12 mouse cellular contexts compared by ENCODE assay signal in genomic region chr10:21529098-21529749, GRCm38 (mm10).
A peak's percentile ranks its signal among the peaks of the same experiment; 100 is the strongest.
DNase-seq lines count a peak whose midpoint lies in the region; ATAC-seq and TF ChIP-seq lines count a peak whose summit lies in the region.
"Had no signal": no experiment of that assay in that cellular context is flagged by ENCODE, and none has a peak within 500 bp of the region (broad histone marks: within the 10 kb centered on the region; RNA-seq: fewer than 3 reads in every experiment).

No protein-coding gene starts in this region.

- no peaks in the 10 kb centered on the region for H3K27me3 ChIP-seq in neural tube, embryonic 15.5 days (replicated peaks)
- H3K27me3 ChIP-seq: heart, embryonic 15.5 days; liver, embryonic 15.5 days had no signal

- no peaks in the 10 kb centered on the region for H3K4me1 ChIP-seq in ES-E14 (ENCODE audit: control insufficient read depth in 2 of 2, insufficient read depth in 2 of 2, low read length in 2 of 2, poor library complexity in 1 of 2)
- no peaks in the 10 kb centered on the region for H3K4me1 ChIP-seq in neural tube, embryonic 15.5 days
- H3K4me1 ChIP-seq: heart, embryonic 15.5 days had no signal

- 79% methylated on average over 10 of the region's 10 CpGs for WGBS in neural tube, embryonic 15.5 days

- TF ChIP-seq CTCF in layer of hippocampus, adult 2 months (conservative IDR thresholded peaks at IDR 0.05), result peak; percentile 53

- no peaks in the 10 kb centered on the region for H3K9me3 ChIP-seq in ES-E14 (ENCODE audit: control insufficient read depth, insufficient read depth, low read depth, low read length)
- no peaks in the 10 kb centered on the region for H3K9me3 ChIP-seq in neural tube, embryonic 15.5 days (replicated peaks)
- H3K9me3 ChIP-seq: heart, embryonic 15.5 days; liver, embryonic 15.5 days had no signal

- H3K4me2 ChIP-seq in neural tube, embryonic 15.5 days, result no peak overlapping the region
- H3K4me2 ChIP-seq: heart, embryonic 15.5 days; liver, embryonic 15.5 days had no signal

- in situ Hi-C loops in ES-E14 (cut with MboI; ENCODE audit: low sequenced_read_pairs in 2 of 2, unreplicated experiment in 2 of 2), result no loop called here

- no peaks in the 10 kb centered on the region for H3K36me3 ChIP-seq in ES-E14 (ENCODE audit: control insufficient read depth, insufficient read depth, low read length, poor library complexity, severe bottlenecking)
- no peaks in the 10 kb centered on the region for H3K36me3 ChIP-seq in neural tube, embryonic 15.5 days
- H3K36me3 ChIP-seq: heart, embryonic 15.5 days; liver, embryonic 15.5 days had no signal

- no peak overlapping the region for H3K9ac ChIP-seq in ES-E14 (ENCODE audit: insufficient read depth, low read depth, low read length, poor library complexity, severe bottlenecking)
- H3K9ac ChIP-seq in neural tube, embryonic 15.5 days (replicated peaks), result no peak overlapping the region
- H3K9ac ChIP-seq: heart, embryonic 15.5 days; liver, embryonic 15.5 days had no signal

- no peak for DNase-seq in layer of hippocampus, adult 2 months (ENCODE audit: low spot score in 2 of 2)
- DNase-seq in layer of hippocampus, postnatal 14 days (ENCODE audit: low spot score in 2 of 2), result no peak
- peak; percentile 2 to 18 for DNase-seq in CD8-positive naive resting alpha-beta T cell, adult 2 months (ENCODE audit: low read depth in 2 of 2, low spot score in 2 of 2)
- DNase-seq in ES-E14 (ENCODE audit: low read depth, low spot score), result no peak
- DNase-seq in thymus, postnatal 0 days (ENCODE audit: low spot score), result peak; percentile 46
- no peak for DNase-seq in gastrocnemius, postnatal 4 days (ENCODE audit: low spot score in 2 of 2)
- DNase-seq: adrenal gland, postnatal 10 days; gastrocnemius, postnatal 10 days had no signal

- no peak overlapping the region for H3K4me3 ChIP-seq in layer of hippocampus, adult 2 months
- no peak overlapping the region for H3K4me3 ChIP-seq in ES-E14 (ENCODE audit: insufficient read depth in 1 of 2, low read depth in 1 of 2, low read length in 2 of 2, poor library complexity in 1 of 2, severe bottlenecking in 1 of 2)
- no peak overlapping the region for H3K4me3 ChIP-seq in neural tube, embryonic 15.5 days (replicated peaks)
- H3K4me3 ChIP-seq: heart, embryonic 15.5 days; liver, embryonic 15.5 days had no signal

- no peak overlapping the region for H3K27ac ChIP-seq in layer of hippocampus, adult 2 months
- H3K27ac ChIP-seq in ES-E14 (ENCODE audit: insufficient read depth, low read depth, low read length, poor library complexity, severe bottlenecking), result no peak overlapping the region
- H3K27ac ChIP-seq in neural tube, embryonic 15.5 days (replicated peaks), result no peak overlapping the region
- H3K27ac ChIP-seq: heart, embryonic 15.5 days; liver, embryonic 15.5 days had no signal

- no peak for ATAC-seq in neural tube, embryonic 15.5 days (ENCODE audit: low FRiP score)
- ATAC-seq: hindbrain, embryonic 16.5 days had no signal

TF ChIP-seq in ES-E14, 5 proteins besides CTCF, POLR2A, EP300 and RAD21:
- TF ChIP-seq HCFC1 (IDR thresholded peaks at IDR 0.05; ENCODE audit: borderline replicate concordance, insufficient read depth, low read length) (no peak), ZC3H11A (IDR thresholded peaks at IDR 0.05; ENCODE audit: borderline replicate concordance, low read depth, low read length) (peak; percentile 29; the same call in 1 of the 2 replicates)
TF ChIP-seq in ES-E14: peak in this region for 1.

Comparison
In these comparisons a context has a peak if more than half of its experiments do, and no peak if none do; other contexts are left out.
1. DNase-seq: peak in CD8-positive naive resting alpha-beta T cell, adult 2 months (2 of 2) and thymus, postnatal 0 days (single experiment); none in layer of hippocampus, adult 2 months (0 of 2), layer of hippocampus, postnatal 14 days (0 of 2), ES-E14 (single experiment) and gastrocnemius, postnatal 4 days (0 of 2).